Mouse (Mus musculus) lung, adult 18-20 months (tissue): Measurements from ENCODE around the gene Gm3488.
"Not testable (repeated sequence)": the region's sequence is repeated elsewhere in the genome, so short reads cannot be mapped to it uniquely, and the experiment has no call there.

Experiments used
- DNase-seq, 2 experiments: peaks; one replicate each; pipeline ENCODE4 v3.0.0; 2022; ENCODE audit warnings: mixed read lengths in 2 of 2

Gene Gm3488

DNA sequence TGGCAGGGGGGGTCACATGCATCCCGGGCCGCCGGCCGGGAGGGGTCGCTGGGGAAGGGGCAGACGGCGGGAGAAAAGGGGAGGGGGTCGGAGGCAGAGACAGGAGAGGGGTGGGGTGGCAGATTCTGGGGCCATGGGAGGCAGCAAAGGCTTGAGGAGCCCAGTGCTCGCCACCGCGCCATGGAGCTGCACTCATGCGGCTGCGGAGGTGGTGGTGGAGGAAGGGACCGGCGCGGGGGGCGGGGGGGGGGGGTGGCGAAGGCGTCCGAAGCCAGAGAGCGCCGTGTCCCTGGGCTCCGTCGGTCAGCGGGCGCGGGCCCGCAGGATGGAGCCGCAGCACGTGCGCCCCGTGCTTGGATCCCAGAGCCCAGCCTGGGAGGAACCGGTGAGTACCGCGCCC is at the start of gene Gm3488:
Gm3488 (plus strand) TSS at position 301 of the 400 bp plus-strand sequence.
- DNase-seq: not testable (repeated sequence)

DNA sequence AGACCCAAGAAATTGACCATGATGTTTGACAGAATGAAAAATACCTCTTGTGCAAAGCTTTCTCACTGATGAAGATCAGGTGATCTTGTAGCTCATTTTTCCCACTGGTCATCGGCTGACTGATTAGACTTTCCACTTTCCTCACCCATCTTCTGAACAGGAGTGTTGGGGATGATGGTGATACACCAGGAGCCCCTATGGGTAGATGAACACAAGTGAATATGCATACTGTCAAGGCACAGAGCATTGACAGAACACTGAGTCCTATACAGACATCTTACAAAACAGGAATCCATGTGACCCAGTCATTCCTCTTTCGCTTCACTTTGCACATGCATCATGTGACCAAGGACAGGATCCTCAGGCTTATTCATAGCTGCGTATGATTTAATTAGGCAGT is 46.1 kb upstream of the Gm3488 start, which contains the start of gene Gm3194:
Gm3194 (minus strand) TSS at position 101 of the 400 bp plus-strand sequence.
- DNase-seq: not testable (repeated sequence)

DNA sequence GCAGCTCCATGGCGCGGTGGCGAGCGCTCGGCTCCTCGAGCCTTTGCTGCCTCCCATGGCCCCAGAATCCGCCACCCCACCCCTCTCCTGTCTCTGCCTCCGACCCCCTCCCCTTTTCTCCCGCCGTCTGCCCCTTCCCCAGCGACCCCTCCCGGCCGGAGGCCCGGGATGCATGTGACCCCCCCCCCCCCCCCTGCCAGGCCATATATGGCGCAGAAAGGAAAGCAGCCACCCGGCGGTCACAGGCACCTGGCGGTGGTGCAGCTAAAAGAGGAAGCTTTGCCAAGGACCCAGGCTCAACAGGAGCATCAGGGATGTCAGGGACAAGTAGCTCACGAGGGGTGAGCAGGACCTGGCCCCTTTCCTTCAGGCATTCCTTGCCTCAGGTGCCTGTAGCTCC is 41.0 kb upstream of the Gm3488 start:
- DNase-seq: not testable (repeated sequence)

DNA sequence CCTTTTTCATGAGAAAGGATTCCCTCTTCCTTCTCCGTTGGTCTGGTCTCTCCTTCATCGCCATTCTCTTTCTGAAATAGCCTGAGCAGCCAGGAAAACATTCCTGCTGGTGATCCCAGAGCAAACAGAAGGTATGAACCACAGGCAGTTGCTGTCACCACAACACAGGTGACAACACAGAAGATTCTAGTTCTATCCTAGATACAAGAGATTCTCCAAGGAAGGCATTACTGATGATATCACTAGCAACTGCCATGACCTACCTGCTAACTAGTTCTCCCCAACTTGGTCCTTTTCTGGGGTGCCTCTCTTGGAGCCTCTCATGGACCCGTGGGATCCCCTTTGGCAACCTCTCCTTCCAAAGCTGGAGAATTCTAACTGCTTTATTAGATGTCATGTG is 23.7 kb upstream of the Gm3488 start, which contains the start of gene Gm8246:
Gm8246 (minus strand) TSS at position 101 of the 400 bp plus-strand sequence.
- DNase-seq: not testable (repeated sequence)

DNA sequence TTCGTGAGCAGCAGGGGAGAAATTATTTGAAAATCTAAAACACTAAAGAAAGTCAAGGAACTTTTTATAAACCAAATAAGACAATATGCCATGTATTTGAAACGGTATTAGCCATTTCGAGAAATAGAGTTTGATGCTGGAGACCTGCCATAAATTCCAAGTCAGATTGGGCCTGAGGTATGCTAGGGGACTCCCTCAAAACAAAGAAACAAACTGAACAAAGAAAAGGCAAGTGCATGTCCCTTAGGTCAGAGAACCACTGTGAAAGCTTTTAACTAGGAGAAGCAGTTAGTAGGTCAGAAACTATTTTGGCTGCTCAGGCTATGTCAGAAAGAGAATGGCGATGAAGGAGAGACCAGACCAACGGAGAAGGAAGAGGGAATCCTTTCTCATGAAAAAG is 17.6 kb upstream of the Gm3488 start, which contains the start of gene Gm3187:
Gm3187 (plus strand) TSS at position 301 of the 400 bp plus-strand sequence.
- DNase-seq: not testable (repeated sequence)

DNA sequence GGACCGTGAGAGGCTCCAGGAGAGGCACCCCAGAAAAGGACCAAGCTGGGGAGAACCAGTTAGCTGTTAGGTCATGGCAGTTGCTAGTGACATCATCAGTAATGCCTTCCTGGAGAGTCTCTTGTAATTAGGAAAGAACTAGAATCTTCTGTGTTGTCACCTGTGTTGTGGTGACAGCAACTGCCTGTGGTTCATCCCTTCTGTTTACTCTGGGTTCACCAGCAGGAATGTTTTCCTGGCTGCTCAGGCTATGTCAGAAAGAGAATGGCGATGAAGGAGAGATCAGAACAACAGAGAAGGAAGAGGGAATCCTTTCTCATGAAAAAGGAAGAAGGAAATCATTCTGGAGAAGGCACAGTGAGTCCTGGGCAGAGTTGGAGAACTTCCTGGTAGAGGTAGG is 36.7 kb downstream of the Gm3488 start, which contains the start of gene Gm3532:
Gm3532 (plus strand) TSS at position 301 of the 400 bp plus-strand sequence.
- DNase-seq: not testable (repeated sequence)
